Mouse (Mus musculus) kidney, postnatal 36 days (tissue): ENCODE data around the gene Raver1.

Experiments used
- DNase-seq, 2 experiments: peaks; one replicate each; pipeline ENCODE4 v3.0.0; 2021 to 2022; ENCODE audit warnings: mixed read lengths in 2 of 2

Gene Raver1

DNA sequence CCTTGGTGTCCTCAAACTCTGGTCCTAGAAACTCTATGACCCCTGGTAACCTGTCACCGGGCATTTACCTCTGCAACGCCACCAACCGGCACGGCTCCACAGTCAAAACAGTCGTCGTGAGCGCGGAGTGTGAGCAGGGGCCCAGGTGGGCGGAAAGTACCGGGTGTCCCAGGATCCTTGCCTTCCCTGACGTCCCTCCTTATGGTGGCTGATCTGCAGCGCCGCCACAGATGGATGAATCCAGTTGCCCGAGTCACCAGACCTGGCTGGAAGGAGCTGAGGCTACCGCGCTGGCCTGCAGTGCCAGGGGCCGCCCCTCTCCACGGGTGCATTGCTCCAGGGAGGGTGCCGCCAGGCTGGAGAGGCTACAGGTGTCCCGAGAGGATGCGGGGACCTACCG, 55.1 kb downstream of the Raver1 start:
- no peak for DNase-seq

DNA sequence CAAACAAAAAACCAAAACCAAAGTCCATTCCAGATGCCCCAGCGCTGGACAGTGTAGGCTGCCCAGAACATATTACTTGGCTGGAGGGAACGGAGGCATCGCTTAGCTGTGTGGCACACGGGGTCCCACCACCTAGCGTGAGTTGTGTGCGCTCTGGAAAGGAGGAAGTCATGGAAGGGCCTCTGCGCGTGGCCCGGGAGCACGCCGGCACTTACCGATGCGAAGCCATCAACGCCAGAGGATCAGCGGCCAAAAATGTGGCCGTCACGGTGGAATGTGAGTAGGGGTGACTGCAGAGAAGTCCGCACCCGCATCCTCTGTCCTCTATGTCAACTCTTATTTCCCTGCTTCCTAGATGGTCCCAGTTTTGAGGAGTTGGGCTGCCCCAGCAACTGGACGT, 55.6 kb downstream of the Raver1 start:
- no peak for DNase-seq

DNA sequence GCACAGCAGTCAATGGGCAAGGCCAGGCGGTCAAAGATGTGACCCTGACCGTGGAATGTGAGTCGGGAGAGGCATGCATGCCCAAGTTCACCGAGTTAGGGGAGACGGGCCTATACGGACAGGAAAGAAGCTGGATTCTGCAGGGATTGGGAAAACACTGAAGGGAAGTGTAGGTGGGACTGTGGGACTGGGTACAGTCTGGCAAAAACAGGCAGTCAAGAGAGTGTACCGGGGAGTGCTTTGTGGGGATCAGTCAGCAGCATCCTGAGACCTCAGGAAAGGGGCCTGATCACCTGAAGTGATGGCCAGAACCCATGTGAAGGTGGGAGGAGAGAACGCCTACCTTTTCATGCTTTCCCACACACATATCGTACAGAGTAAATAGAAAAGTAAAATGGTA, 56.2 kb downstream of the Raver1 start:
- DNase-seq, result no peak

DNA sequence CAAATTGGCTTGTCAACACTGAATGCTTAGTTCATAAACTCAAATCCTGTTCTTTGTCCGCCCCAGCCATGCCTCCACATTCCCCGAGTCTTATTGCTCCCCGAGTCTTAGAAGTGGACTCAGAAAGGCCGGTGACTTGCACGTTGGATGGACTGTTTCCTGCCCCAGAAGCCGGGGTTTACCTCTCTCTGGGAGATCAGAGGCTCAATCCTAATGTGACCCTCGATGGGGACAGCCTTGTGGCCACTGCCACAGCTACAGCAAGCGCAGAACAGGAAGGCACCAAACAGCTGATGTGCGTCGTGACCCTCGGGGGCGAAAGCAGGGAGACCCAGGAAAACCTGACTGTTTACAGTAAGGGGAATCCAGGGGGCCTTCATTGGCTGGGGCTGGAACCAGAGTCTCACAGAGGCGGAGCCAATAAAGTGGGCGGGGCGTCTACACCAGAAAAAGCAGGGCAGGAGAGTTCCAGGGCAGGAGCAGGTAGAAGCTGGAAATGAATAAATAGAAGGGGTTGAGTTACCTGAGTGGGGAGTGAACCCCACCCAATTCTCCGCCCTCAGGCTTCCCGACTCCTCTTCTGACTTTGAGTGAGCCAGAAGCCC, 57.2 kb downstream of the Raver1 start:
- peak in 1 of 2 experiments; percentile 56 for DNase-seq

DNA sequence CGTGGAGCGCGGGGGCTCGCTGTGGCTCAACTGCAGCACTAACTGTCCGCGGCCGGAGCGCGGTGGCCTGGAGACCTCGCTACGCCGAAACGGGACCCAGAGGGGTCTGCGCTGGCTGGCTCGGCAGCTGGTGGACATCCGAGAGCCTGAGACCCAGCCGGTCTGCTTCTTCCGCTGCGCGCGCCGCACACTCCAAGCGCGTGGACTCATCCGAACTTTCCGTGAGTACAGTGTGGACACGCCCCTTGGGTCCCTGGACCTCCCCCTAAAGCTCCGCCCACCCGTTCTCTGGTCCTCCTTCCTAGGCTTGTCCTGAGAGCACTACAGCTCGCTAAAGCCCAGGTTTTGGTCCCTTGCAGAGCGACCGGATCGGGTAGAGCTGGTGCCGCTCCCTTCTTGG, 58.7 kb downstream of the Raver1 start:
- DNase-seq, result peak; percentile 94 to 95

DNA sequence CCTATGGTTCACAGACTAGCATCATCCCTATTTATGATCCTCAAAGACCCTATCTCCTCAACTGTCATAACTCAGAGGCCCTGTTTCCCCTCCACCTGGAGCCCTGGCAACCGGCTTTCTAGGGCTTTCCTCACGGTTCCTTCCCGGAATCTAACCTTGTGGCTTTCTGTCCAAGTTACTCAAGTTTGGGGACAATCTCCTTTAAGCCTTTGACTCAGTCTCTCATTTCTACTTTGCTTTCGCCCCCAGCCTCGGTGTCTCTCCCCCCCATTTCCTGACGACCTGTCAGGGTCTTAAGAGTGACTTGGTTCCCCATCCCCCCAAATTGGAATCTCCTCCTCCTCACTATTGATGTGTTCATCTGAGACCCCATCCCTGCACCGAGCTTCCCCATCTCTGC, 59.3 kb downstream of the Raver1 start:
- DNase-seq, result no peak

DNA sequence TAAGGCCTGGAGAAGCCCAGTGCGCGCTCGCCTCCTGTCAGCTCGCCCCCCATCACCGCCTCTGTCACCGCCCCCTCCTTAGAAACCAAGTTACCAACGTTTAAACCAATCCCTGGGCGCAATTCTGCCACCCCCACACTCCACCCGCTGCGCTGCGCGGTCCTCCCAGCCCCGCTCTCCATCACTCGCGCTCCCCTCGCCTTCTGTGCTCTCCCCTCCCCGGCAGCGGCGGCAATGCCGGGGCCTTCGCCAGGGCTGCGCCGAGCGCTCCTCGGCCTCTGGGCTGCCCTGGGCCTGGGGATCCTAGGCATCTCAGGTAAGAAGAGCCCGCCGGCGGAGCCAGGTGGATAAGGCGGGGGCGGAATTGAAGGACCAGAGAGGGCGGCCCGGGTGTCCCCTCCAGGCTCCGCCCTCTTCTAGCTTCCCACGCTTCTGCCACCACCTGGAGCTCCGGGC, 59.9 kb downstream of the Raver1 start, which contains the start of gene Icam5:
Icam5 (plus strand) TSS at position 178 of the 456 bp plus-strand sequence.
- peak in 1 of 2 experiments; percentile 37 for DNase-seq

DNA sequence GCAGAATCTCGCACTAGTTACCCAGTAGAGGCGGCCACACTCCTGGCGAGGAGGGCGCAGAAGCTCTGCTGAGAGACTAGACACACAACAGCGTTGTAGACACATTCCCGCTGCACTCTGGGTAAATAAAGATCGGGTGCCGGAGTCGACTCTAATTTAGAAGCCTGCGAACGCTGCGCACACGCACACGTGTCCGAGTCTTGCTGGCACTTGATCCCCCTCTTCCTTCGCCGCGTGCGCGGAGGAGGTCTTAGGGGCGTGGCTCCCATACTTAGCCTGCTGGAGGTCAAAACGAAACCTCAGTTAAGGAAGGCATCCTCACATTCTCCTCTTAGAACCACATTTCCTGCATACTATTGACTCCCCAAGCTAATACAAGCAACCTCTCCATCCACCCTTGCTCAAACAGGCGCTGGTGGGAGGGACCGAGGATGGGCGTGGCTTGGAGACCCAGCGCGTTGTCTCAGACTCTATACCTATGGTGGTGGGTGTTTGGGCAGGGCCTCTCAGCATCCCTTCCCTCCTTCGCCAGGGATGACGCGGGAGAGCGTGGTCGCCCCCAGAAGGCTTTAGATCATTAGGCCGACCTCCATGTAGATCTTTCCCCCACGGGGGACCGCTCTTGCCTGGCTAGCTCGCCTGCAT, 60.4 kb downstream of the Raver1 start:
- DNase-seq, result peak; percentile 53 to 71

DNA sequence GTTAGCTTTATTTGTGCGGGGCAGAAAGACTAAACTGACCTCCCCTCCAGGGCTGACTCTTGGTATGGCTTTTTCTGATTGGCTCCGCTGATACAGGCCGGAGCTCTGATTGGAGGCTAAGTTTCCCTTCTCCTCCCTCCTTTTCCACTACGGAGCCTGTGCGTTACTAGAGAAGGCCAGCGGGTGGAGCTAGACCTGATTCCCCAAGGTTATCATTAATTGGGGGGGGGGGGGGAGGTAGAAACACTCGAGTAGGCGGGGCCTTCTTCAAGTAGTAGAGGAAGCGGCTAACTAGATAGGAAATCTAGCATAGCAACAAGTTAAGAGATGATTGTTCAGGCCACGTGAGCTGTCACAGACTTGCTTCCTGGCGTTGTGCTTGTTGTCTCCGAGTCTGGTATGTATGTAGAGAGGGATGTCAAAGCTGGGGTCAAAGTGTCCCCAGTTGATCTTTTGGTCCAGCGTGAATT, 61.0 kb downstream of the Raver1 start:
- peak; percentile 92 to 95 for DNase-seq

DNA sequence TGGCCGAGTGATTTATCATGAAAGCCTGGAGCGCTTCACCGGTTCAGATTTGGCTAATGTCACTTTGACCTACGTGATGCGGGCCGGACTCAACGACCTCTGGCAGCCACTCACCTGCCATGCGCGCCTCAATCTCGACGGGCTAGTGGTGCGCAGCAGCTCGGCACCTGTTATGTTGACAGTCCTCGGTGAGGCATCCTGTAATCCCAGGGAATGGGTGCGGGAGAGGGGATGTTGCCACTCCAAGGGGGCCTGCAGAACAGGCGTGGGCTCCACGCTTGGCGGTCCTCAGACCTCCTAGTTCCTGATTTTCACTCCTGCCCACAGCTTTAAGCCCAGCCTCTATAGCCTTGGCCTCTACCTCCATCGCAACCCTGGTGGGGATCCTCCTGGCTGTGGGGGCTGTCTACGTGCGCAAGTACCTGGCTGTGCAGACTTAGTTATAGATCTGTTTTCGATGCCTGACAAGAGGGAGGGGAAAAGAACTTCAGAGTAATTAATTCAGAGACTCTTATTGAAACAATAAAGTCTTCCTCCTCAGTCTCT, 61.7 kb downstream of the Raver1 start:
- DNase-seq, result no peak

DNA sequence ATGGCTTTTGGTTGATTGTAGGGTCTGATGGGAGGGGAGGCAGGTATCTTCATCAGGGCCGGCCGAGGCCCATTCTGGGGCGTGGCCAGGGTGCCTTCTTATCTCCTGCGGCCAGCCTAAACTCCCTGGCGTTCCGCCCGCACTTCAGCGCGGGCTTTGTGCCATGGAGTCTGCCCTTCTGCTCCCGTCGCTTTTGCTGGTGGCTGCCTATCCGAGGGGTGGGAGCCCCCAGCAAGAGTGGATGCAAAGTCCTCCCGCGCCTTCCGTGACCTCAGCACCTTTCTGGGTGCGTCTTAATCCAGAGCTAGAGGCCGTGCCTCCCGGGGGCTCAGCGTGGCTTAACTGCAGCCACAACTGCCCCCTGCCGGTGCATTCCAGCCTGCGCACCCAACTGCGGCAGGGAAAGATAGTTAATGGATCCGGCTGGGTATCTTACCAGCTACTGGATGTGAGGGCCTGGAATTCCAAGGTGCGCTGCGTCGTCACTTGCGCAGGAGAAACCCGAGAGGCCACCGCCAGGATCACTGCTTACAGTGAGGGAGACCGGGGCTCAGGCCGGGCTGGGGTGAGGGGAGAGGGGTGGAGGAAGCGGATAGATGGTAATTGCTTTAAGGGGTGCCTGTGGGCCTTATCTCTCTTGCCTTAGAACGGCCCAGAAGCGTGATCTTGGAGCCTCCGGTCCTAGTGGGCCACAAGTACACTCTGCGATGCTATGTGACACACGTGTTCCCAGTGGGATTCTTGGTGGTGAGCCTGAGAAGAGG, 62.3 kb downstream of the Raver1 start, which contains the start of gene Icam4:
Icam4 (plus strand) TSS at position 83 of the 764 bp plus-strand sequence.
- DNase-seq, result peak; percentile 85 to 92

DNA sequence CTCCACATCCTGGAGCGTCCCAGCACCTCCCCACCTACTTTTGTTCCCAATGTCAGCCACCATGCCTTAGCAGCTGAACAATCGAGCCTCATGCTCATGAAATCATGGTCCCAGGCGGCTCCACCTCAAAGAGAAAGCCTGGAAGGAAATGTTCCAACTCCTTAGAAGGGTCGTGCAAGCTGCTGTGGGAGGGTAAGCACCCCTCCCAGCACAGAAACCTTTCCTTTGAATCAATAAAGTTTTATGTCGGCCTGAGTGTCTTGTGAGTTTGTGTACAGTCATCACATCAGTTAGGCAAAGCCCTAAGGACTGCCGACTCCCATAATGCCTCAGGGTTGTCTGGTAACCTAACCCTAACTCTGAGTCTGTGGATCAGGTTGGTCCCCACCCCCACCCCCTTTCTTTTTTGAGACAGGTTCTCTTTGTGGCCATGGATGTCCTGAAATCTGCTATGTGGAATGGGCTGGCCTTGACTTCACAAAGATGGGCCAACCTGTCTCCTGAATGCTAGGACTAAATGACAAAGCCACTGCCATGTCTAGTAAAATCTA, 63.2 kb downstream of the Raver1 start:
- DNase-seq, result no peak

DNA sequence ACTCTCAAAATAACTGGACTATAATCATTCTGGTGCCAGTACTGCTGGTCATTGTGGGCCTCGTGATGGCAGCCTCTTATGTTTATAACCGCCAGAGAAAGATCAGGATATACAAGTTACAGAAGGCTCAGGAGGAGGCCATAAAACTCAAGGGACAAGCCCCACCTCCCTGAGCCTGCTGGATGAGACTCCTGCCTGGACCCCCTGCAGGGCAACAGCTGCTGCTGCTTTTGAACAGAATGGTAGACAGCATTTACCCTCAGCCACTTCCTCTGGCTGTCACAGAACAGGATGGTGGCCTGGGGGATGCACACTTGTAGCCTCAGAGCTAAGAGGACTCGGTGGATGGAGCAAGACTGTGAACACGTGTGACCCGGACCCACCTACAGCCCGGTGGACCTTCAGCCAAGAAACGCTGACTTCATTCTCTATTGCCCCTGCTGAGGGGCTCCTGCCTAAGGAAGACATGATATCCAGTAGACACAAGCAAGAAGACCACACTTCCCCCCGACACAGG, 64.0 kb downstream of the Raver1 start:
- DNase-seq, result no peak

DNA sequence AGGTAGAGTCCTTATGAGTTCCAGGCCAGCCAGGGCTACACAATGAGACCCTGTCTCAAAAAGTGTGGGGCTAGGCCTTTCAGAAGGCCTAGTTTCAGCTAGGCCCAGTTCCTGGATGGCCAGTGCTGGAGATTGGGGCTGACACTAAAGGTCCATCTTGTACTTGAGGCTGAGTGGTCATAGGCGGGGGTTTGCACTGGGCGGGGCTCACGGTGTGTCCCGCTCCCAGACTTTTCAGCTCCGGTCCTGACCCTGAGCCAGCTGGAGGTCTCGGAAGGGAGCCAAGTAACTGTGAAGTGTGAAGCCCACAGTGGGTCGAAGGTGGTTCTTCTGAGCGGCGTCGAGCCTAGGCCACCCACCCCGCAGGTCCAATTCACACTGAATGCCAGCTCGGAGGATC, 65.0 kb downstream of the Raver1 start:
- no peak for DNase-seq

DNA sequence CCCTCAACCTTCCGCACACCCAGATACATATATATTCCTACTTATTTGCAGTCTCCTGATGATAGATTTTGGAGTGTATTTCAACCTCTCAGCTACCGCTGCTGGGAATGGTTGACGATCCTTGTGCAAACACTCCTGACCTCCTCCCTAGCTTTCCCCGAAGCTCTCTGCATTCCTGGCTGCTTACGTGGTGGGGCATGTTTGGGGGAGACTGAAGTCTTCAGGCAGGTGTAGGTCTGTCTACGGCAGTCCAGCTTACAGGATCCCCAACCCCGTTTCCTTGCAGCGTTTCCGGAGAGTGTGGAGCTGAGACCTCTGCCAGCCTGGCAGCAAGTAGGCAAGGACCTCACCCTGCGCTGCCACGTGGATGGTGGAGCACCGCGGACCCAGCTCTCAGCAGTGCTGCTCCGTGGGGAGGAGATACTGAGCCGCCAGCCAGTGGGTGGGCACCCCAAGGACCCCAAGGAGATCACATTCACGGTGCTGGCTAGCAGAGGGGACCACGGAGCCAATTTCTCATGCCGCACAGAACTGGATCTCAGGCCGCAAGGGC, 66.5 kb downstream of the Raver1 start:
- no peak for DNase-seq
